Mouse (Mus musculus) macrophage (primary cell): ENCODE measurements at regions not wholly inside any gene's neighbourhood (a gene's known extent, or its start where the extent isn't known, plus 50 kb on each side); places are given as distances from the start of the nearest gene placed in this dataset.

Source experiments
- H3K27ac ChIP-seq: fragments of 350-480 bp; formaldehyde crosslinking; 2 replicates; pipeline ENCODE4 v1.9.0; 2021
- H3K36me3 ChIP-seq: fragments of 350-480 bp; formaldehyde crosslinking; 2 replicates; pipeline ENCODE4 v1.9.0; 2021; ENCODE audit errors: inconsistent target
- H3K4me3 ChIP-seq: fragments of 350-480 bp; formaldehyde crosslinking; 2 replicates; pipeline ENCODE4 v1.9.0; 2021; ENCODE audit errors: inconsistent target
- H3K79me2 ChIP-seq: fragments of 350-480 bp; formaldehyde crosslinking; 2 replicates; pipeline ENCODE4 v1.9.0; 2021; ENCODE audit errors: inconsistent target
- WGBS: methylation state at CpG from one replicate; pipeline ENCODE4 v1.1.7; 2026; ENCODE audit warnings: inconsistent platforms; ENCODE audit not compliant: missing documents; 5-methylcytosine and 5-hydroxymethylcytosine counted together

DNA sequence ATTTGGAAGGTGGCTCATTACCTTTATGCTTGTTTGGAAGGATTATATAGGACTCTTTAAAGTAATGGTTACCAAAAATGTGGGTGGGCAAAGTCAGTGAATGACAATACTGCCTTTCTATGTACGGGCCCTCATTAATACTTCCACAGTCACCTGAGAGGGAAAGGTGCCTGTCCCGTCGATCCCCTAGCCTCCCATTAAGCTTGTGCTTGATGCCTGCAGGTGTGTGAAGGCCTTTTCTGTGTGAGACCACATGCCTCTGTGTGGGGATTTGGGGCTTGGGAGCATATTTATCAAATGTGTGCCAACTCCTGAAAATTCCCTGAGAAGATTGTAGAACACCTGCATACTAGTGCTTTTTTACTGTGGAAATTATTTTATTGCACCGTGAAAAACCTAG is 377.4 kb upstream of the Fam92a start:
- Histone ChIP-seq H3K36me3 (no peaks in the 10 kb centered on the region), H3K79me2 (no peaks in the 10 kb centered on the region), H3K27ac (no peak overlapping the region), H3K4me3 (no peak overlapping the region)
- 91% methylated on average over 4 of the region's 4 CpGs for WGBS

GRCm38 (mm10) chr4:12543906-12544305 is 372.1 kb upstream of the Fam92a start:
- no peak overlapping the region for H3K27ac ChIP-seq
- WGBS = 90% methylated on average over 2 of the region's 2 CpGs
- no peaks in the 10 kb centered on the region for H3K79me2 ChIP-seq
- no peaks in the 10 kb centered on the region for H3K36me3 ChIP-seq
- H3K4me3 ChIP-seq = no peak overlapping the region

DNA sequence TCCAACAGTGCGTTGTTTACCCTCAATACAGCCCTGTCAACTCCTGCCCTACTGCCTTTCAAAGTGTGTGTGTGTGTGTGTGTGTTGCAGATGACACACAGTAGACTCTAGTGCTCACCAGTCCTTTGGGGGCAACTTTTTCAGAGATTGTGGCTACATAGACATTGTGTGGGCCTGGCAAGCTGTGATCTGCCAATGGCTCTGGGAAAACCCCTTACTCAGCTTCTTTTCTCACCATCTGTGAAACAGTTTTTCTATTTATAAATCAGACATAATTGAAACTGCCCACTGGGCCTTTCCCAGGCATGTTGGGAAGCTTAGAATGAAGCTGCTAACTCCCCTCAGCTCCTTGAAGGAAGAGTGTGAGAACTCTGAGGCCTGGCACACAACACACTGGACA is 369.7 kb upstream of the Fam92a start:
- no peaks in the 10 kb centered on the region for H3K79me2 ChIP-seq
- WGBS = 86% methylated on average over 1 of the region's 1 CpGs
- H3K27ac ChIP-seq = no peak overlapping the region
- H3K36me3 ChIP-seq = no peaks in the 10 kb centered on the region
- no peak overlapping the region for H3K4me3 ChIP-seq

DNA sequence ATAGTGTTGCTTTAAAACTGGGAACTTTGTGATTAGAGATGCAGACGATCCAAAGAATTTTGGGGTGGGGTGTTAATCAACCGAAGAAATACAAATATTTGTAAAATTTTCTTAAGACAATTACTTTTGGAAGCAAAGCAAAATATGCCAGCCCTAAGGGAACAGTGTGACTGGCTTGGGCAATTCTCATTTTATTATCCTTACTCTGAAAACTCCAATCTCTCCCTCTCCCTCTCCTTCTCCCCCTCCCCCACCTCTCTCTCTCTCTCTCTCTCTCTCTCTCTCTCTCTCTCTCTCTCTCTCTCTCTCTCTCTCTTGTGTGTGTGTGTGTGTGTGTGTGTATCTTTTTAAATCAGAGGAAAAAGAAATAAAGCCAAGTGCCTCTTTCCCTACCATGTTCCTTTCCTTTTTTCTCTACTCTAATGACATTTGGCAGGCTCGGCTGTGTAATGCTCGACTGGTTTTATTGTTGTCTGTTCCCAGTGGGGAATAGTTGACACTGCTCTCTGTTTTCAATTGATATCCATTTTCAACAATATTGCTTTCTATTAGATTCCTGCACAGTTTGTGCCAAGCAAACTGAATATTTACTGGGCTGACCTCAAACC is 367.5 kb upstream of the Fam92a start:
- 73% methylated on average over 4 of the region's 4 CpGs for WGBS
- no peaks in the 10 kb centered on the region for H3K79me2 ChIP-seq
- H3K36me3 ChIP-seq = no peaks in the 10 kb centered on the region
- no peak overlapping the region for H3K4me3 ChIP-seq
- H3K27ac ChIP-seq = no peak overlapping the region

- H3K36me3 ChIP-seq = no peaks in the 10 kb centered on the region
- no peak overlapping the region for H3K27ac ChIP-seq
- no peaks in the 10 kb centered on the region for H3K79me2 ChIP-seq
- 31% methylated on average over 4 of the region's 4 CpGs for WGBS
- H3K4me3 ChIP-seq = no peak overlapping the region
These were observed 366.9 kb upstream of the Fam92a start for GRCm38 (mm10) chr4:12538694-12539121.

GRCm38 (mm10) chr4:12538043-12538442 is 366.2 kb upstream of the Fam92a start:
- 88% methylated on average over 5 of the region's 5 CpGs for WGBS
- no peaks in the 10 kb centered on the region for H3K79me2 ChIP-seq
- H3K4me3 ChIP-seq = no peak overlapping the region
- H3K27ac ChIP-seq = no peak overlapping the region
- H3K36me3 ChIP-seq = no peaks in the 10 kb centered on the region

GRCm38 (mm10) chr4:12534151-12534550 is 362.3 kb upstream of the Fam92a start:
- Histone ChIP-seq H3K79me2 (no peaks in the 10 kb centered on the region), H3K4me3 (no peak overlapping the region), H3K36me3 (no peaks in the 10 kb centered on the region), H3K27ac (no peak overlapping the region)
- WGBS = 93% methylated on average over 2 of the region's 2 CpGs

DNA sequence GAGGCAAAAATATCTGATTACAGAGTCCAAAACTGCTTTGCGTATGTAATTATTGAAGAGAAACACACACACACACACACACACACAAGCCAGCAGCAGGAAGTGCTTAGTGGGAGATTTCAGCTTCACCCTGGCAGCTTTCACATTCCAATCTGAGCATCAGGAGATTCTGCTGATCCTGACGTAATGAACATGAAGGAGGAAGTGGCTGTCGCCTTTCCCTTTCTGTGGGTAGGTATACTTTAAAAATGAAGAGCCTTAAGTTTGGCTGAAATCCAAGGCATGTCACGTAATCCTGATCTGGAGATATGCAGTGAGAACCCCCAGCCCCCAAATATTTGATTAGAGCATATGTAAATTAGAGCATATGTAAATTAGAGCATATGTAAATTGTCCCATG is 361.1 kb upstream of the Fam92a start:
- no peaks in the 10 kb centered on the region for H3K36me3 ChIP-seq
- H3K4me3 ChIP-seq = no peak overlapping the region
- peak overlapping the region; percentile 25; the same call in 1 of the 2 replicates for H3K27ac ChIP-seq
- no peaks in the 10 kb centered on the region for H3K79me2 ChIP-seq
- 0% methylated on average over 3 of the region's 4 CpGs for WGBS

- no peaks in the 10 kb centered on the region for H3K36me3 ChIP-seq
- 83% methylated on average over 7 of the region's 7 CpGs for WGBS
- no peak overlapping the region for H3K4me3 ChIP-seq
- H3K27ac ChIP-seq = no peak overlapping the region
- no peaks in the 10 kb centered on the region for H3K79me2 ChIP-seq
These were observed 350.5 kb upstream of the Fam92a start for GRCm38 (mm10) chr4:12522358-12522757.

DNA sequence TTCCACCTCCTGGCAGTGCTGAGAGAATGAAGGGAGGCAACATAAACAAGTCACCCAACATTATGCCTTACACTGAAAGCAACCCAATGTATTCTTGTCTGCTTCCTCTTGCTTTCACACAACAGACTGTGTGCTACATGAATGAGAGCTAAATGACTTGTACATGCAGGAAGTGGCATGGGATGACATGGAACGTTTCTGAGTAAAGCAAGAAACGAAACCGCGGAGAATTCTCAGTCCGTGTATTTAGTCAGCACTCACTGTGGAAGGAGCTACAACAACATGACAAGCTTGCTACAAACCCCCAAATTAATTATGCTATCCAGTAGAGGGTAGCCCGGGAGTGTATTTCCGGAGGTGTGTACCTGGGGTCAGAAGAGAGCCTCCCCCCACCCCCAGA is 349.4 kb upstream of the Fam92a start:
- H3K79me2 ChIP-seq = no peaks in the 10 kb centered on the region
- H3K27ac ChIP-seq = no peak overlapping the region
- no peaks in the 10 kb centered on the region for H3K36me3 ChIP-seq
- WGBS = 84% methylated on average over 7 of the region's 7 CpGs
- no peak overlapping the region for H3K4me3 ChIP-seq

- Histone ChIP-seq H3K27ac (no peak overlapping the region), H3K4me3 (no peak overlapping the region), H3K36me3 (no peaks in the 10 kb centered on the region), H3K79me2 (no peaks in the 10 kb centered on the region)
- WGBS = 88% methylated on average over 10 of the region's 10 CpGs
These were observed 344.7 kb upstream of the Fam92a start for GRCm38 (mm10) chr4:12516497-12516896.

DNA sequence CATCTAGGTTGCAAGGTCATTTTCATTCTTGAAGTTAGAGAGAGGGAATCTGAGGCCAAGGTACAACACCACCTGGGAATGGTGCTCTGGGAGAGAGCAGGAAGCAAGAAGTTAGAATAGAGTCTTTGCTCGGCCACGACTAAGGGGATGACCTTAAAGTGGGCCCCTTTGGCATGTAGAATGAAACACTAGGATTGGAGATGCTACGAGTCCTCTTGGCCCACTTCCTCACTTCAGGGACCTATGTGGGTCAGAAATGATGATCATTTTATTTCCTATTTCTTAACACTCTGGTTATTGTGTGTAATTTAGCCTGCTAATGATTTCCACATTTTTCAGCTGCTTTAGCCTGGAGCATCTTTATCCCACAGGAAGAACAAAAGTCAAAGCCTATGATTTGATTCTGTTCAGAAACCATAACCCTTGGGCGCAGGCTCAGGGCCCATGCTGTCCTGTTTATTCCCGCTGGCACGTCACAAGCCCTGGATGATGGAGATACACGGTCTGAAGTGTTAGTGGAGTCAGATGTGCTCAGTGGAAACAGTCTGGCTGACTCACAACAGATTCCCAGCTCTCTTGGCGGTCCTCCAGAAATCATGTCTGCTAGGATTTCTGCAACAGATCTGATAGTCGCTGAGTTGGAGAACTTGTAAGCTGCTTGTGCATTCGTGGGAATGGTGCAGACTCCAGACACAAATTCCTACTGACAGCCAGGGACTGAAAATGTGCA is 340.0 kb upstream of the Fam92a start:
- H3K36me3 ChIP-seq = no peaks in the 10 kb centered on the region
- H3K27ac ChIP-seq = no peak overlapping the region
- H3K79me2 ChIP-seq = no peaks in the 10 kb centered on the region
- no peak overlapping the region for H3K4me3 ChIP-seq
- WGBS = 92% methylated on average over 10 of the region's 10 CpGs

DNA sequence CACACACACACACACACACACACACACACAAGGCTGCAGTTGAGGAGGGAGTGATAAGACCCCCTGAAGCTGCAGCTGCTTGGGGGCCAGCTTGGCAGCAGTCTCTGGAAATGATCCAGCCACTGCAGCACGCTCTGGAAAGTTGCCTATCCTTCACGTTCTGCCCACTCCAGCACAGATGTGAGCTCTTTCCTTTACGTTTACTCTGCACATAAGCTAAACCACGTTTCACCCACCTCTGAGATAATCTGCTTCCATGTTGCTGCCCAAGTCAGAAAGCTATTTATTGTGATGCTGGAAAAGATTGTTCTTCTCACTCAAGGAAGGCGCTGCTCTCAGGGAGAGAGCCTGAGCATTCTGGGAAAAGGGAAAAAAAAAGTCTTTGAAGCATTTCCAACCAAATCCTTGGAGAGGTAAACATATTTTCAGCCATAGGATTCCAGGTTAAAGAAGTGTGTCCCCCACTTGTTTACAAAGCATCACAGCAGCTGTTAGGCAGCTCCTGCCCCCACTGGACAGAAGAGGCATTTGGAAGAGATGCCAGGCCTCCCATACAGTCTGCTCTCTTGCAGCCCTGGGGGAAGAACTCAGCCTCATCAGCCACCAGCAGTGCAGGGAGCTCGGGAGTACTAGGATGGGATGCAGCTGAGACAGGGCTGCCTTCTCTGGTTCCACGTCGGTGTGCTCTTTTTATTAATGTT is 335.2 kb upstream of the Fam92a start:
- Histone ChIP-seq H3K27ac (no peak overlapping the region), H3K79me2 (no peaks in the 10 kb centered on the region), H3K4me3 (no peak overlapping the region), H3K36me3 (no peaks in the 10 kb centered on the region)
- 58% methylated on average over 8 of the region's 8 CpGs for WGBS

- 25% methylated on average over 7 of the region's 8 CpGs for WGBS
- Histone ChIP-seq H3K79me2 (no peaks in the 10 kb centered on the region), H3K36me3 (no peaks in the 10 kb centered on the region), H3K27ac (peak overlapping the region; percentile 79), H3K4me3 (no peak overlapping the region)
These were observed 329.3 kb upstream of the Fam92a start for GRCm38 (mm10) chr4:12501086-12501485.

GRCm38 (mm10) chr4:12498426-12498825 is 326.6 kb upstream of the Fam92a start:
- Histone ChIP-seq H3K27ac (peak overlapping the region; percentile 79), H3K4me3 (no peak overlapping the region), H3K36me3 (no peaks in the 10 kb centered on the region), H3K79me2 (no peaks in the 10 kb centered on the region)
- WGBS = 94% methylated on average over 4 of the region's 4 CpGs
